Mouse (Mus musculus): ENCODE data around the gene Sf3b3.
"Not testable (repeated sequence)": the region's sequence is repeated elsewhere in the genome, so short reads cannot be mapped to it uniquely, and the experiment has no call there.

DNA sequence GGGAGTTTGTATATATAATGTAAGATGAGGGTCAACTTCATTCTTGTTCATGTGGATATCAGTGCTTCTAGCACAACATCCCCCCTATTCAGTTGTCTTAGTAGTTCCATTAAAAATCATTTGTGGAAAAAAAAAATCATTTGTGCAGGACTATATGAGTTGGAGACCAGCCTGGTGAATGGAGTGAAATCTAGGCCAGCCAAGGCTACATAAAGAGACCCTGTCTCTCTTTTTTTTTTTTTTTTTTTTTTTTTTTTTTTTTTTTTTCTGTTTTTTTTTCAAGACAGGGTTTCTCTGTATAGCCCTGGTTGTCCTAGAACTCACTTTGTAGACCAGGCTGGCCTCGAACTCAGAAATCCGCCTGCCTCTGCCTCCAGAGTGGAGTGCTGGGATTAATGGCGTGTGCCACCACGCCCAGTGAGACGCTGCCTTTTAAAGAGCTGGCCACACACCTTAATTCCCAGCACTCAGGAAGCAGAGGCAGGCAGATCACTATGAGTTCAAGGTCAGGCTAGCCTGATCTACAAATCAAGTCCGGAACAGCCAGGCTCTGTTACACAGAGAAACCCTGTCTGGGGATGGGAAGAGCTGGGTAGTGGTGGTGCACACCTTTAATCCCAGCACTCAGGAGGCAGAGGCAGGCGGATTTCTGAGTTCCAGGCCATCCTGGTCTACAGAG is 14.9 kb upstream of the Sf3b3 start:
- TF ChIP-seq CTCF (IDR thresholded peaks at IDR 0.05; ENCODE audit: extremely low read depth, insufficient read length, insufficient replicate concordance, low read depth, low read length); POLR2A (IDR thresholded peaks at IDR 0.05; ENCODE audit: low read depth, low read length): not testable (repeated sequence)

All from small intestine, adult 2 months (tissue).